Mouse (Mus musculus): ENCODE results near the gene Slc5a5.

Gene Slc5a5

DNA sequence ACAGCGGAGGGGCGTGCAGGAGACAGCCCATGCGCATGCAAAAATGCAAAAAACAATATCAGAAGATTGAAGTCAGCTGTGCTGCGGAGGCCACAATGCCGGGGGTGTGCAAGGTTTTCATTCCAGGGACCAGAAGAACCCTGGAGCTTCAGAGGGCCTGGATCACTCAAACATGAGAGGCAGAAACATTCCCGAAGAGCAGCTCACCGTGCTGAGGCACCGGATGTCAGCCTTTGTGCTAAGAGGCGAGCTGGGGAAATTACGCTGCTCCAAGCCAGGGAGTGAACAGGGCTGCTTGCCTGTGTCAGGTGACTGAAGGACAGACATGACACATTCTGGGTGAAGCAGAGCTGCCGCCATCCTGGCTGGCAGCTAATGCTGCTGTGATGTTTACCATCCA lies 12.0 kb downstream of the Slc5a5 start:
- DNase-seq (ENCODE audit: low spot score in 2 of 2), result no peak

DNA sequence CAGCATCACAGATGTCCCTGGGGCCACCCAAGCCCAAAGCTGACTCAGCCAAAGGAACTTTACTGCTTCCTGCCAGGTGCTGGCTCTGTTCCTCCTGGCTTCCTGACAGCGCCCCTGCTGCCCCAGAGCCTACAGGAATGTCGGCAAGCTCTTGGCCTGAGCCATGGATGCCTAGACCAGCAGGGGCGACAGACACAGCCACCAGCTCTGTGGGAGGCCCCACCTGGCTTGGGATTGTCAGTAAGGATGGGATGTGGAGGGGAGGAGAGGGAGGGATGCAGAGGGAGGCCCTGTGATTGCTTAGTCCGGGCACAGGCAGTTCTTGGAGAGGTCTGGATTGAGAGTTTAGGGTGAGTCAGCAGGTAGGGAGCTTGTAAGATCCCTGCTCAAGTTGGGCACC lies 12.4 kb downstream of the Slc5a5 start:
- DNase-seq (ENCODE audit: low spot score in 2 of 2), result no peak

DNA sequence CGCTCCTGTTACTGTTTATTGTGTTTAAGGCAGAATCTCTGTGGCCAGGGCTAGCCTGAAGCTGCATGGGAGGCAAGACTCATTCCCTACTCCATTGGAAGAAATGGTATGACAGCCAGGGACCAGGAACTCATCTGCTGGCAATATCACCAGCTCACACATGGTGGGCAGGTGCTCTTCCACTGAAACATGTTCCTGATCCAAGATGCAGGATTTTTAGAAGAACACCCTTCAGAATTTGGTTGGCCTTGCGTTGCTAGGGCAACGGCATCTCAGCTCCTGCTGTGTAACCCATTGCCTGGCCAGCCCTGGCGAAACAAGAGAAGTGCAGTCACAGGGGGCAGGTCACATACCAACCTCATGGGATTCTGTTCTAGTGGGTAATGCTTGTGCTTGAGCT lies 13.1 kb downstream of the Slc5a5 start:
- DNase-seq (ENCODE audit: low spot score in 2 of 2), result no peak

DNA sequence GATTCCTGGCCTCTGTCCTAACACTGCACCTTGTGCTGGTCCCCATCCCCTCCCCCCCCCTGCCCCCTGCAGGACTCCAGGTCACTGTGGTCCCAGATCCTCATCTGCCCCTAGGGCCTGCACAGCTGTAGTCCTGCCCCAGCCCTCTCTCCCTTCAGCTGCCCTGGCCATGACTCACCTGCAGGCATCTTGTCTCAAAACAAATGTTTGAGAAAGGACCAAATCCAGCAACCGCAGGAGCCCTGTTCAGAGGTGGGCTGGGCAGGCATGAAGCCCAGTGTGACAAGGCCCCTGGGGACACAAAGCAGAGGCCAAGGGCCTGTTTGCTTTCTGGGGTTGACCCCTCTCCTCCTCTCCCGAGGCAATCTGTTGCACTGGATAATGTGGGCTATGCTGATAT lies 14.4 kb downstream of the Slc5a5 start:
- DNase-seq (ENCODE audit: low spot score in 2 of 2), result no peak

DNA sequence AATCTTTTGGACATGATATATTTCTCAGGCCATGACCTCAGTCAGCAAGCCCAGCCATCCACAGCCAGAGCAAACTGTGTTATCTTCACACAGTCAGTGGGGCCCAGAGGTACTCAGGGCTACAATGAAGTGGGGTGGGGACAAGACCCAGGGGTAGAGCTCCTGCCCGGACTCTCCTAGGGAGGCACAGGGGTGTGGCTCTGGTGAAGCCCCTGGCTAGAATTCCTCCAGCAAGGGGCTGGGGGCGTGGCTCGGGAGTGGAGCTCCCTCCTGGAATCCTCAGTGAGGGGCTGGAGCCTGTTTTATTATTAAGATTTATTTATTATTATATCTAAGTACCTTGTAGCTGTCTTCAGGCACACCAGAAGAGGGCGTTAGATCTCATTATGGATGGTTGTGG lies 16.2 kb downstream of the Slc5a5 start:
- DNase-seq (ENCODE audit: low spot score in 2 of 2), result no peak

DNA sequence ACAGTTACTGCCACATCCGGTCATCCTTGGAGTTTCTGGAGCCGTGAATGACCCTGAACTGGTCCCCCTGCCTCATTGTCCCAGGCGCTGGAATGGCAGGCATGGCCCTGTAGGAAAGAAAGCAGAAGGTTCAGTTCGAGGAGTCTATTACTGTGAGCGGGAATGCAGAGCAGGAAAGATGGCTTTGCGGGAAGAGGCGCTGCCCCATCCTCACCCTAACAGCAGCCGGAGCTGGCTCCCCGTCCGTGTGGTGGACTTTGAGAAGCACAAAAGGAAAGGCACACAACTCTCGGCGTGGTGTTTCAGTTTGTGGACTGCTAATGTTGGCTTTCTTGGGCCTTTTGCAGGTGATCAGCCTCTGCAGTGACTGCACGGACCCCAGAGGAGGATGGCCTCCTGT lies 18.1 kb downstream of the Slc5a5 start:
- no peak for DNase-seq (ENCODE audit: low spot score in 2 of 2)

DNA sequence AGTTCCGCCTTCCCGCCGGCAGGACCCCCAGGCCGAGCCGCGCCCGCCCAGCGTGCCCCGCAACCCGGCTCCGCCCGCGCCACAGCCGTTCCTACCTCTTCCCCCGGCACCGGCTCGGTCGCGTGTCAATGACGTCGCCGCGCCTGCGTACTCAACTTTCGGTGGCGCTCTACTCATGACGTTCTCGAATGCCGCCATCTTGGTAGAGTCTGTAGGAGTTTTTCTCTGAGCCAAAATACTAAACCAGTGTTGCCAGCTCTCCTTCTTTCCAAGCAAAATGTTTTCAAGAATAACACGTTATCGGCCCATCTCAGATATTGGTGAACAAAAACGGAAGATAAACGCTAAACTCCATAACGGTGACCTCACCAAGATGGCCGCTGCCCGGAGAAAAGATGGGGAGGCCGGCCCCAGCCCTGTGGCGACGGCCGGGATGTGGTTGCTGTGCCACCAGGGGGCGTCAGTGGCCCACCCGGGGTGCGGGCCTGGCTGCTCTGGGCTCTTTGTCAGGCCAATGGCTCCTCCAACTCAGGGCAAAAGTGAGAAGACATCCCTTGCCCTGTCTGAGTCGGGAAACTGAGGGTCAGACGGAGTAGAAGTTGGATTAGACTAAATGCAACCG lies 19.1 kb downstream of the Slc5a5 start, which contains the start of gene Ccdc124:
Ccdc124 (minus strand) TSS at position 572 of the 622 bp plus-strand sequence.
- DNase-seq (ENCODE audit: low spot score in 2 of 2), result peak; percentile 94 to 97

DNA sequence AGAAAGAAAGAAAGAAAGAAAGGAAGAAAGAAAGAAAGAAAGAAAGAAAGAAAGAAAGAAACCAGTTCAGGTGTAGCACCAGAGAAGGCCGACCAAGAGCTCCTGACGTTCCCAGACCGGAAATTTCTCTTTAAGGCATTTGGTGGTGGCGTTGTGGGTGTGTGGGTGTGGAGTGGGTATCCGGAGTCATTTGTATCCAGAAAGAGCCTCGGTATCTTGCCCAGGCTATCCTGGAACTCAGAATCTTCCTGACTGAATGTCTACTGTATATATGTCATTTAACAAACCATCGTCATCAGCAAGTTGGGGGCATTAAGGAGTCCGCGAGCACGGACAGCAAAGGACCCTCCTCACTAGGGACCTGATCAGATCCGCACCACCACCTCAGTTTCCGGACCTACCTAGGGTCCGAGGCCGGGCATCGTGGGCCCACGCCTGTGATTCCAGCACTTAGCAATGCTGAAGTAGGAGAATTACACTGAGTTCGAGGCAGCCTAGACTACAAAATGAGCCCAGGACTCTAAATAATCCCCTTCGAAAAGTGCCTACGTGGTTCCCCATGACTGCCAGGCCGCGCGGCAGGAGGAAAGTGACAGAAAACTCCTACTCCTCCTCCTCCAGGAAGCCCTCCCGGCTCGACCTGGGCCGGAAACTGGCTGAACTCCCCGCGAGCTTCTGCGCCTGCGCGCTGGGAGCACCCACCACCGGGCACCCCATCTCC lies 19.8 kb downstream of the Slc5a5 start:
- DNase-seq (ENCODE audit: low spot score in 2 of 2), result no peak

DNA sequence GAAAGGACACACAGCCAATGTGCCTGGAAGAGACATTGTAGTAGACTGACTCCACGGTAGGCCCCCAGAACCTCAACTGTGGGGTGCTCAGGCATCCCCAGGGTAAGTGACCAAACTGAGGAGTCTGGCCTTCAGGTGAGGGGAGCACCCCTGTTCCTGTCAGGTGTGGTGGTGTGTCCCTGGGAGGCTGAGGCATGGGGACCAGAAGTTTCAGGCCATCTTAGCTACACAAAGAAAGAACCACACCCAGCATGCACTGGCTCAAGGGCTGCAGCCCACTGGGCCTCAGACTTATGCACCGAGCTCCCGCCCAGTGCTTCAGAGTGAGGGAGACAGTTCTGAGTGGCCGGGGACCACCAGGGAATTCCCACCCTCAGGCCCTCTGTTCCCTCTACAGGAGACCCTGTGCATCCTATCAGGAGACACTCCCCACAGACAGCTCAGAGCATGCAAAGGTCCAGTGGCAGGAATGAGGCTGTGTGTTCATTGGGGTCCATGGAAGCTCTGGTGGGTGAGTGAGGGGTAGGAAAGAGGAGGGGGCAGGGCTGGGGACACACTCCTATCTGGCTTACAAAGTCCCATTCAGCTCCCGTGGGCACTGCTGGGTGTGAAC lies 21.3 kb downstream of the Slc5a5 start:
- DNase-seq (ENCODE audit: low spot score in 2 of 2), result no peak

DNA sequence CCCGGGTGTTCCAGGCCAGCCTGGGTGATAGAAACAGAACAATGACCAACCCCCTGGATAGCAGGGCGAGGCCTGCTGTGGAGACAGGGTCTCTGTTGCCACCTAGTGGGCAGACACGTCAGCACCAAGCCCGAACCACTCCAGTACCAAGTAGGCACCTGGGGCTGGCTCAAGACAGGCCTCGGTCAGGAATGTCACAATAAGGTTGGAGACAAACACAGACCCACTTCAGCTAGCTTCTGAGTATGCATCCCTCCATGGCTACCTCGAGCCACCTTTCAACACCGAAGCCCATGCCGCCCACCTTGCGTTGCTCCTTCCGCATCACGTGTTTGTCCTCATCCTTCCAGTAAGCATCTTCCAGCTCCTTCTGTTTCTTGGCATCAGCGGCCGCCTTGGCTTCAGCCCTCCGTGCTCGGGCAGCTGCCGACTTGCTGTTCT lies 22.9 kb downstream of the Slc5a5 start:
- DNase-seq (ENCODE audit: low spot score in 2 of 2), result peak; percentile 70 to 85

DNA sequence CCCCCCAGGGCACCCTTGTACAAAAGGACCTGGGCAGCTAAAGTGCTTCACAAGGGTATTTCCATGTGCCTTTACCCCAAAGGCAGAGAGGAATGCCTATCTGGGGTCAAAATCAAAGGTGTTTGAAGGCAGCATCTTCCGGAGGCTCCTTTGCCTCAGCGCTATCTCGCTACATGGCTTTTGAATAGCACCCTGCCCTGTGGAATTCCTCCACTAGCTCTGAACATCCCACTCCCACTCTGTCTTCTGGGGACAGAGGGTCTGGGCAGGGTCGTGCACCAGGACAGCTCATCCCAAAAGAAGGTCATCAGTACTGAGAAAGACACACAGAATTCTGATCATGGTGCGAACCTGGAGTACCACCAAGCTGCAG lies 23.4 kb downstream of the Slc5a5 start:
- DNase-seq (ENCODE audit: low spot score in 2 of 2), result no peak

DNA sequence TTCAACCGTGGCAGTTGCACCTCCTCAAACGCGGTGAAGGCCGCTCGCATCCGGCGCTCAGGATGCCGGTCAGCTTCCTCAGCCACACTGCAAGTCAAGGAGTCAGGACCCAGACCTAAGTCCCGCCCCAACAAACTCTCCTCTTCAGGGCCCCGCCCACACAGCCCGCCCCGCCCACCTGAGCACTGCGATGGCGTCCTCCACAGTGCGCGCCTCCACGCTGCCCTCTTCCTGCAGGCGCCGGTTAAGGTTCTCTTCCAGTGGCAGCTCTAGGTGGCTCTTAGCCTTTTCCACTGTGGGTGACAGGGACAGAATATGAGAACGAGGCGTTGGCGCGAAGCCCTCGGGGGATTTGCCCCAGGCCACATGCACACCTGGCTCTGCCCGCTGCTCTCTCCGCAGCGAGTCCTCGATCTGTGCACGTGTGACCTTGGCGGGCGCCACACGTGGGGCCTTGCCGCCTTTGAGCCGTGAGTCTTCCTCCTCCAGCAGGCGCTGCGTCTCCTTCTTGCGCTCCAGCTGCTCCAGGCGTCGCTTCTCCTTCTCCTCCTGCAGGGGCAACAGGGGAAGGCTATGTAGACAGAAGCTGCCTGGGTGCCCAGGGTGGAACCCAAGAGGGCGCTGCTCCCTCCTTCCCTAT lies 23.9 kb downstream of the Slc5a5 start:
- DNase-seq (ENCODE audit: low spot score in 2 of 2), result peak in 1 of 2 experiments; percentile 82

DNA sequence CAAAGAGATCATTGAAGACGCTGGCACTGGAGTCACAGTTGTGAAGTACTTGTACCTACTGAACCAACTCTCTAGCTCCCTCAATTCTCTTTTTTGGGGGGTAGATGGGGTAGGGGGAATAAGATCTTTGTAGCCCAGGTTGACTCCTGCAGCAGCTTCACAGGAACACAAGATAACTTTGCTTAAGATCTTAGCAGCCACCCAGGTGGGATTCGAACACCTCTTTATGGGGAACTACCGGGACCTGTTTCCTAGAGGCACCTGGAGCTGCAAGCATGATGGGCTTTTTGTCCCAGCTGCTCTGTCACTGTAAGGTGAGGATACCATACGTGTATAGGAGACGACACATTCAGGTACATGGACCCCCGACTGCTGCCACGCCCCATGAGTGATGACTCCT lies 26.0 kb downstream of the Slc5a5 start:
- DNase-seq (ENCODE audit: low spot score in 2 of 2), result no peak

DNA sequence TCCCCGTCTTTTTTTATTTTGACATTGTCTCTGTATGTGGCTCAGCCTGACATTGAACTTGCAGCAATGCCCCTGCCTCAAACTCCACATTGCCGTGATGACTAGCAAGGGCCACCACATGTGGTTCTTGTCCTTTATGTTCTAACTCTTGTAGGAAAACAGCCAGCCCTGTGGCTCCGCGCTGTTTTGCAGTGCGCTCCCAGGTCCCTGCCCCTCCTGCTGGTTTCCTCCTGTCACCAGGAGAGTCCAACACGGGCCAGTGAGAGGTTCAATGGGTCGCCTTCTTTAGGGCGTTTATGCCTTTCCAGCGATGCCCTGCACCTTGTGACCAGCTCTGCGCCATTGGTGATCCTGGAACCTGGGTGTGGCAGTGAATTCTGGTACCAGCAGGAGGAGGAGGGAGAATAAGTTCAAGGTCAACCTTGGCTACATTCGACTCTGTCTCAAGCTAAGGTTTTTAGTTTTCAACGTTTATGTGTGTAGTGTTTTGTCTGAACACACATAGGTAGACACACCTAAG lies 26.5 kb downstream of the Slc5a5 start:
- no peak for DNase-seq (ENCODE audit: low spot score in 2 of 2)

DNA sequence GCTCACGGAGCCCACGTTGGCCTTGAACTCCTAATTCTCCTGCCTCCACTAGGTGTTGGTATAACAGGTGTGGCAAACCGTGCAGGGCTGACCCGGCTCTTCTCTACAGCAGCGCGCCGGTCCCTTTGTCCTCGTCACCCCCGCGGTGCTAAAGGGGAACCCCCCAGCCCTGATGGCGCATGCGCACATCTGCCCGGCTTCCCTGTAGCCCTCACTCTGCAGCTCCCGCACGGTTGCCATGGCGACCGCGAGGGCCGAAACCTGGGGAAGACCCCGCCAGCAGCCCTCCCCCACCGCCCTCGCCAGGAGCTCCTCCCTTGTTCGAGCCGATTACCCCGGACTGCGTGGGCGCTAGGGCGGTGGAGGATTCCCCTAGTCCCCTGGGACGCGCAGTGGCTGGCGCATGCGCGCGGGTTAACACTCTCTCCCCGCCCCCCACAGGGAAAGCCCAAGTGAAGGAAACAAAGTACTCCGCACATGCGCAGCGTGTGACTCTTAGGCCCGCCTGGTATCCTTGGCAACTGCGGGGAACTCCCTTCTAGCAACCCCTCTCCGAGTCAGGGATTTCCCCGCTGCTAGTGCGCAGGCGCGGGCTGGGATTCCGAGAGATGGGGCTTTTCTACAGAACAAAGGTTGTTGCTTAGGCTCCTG lies 27.1 kb downstream of the Slc5a5 start:
- DNase-seq (ENCODE audit: low spot score in 2 of 2), result peak; percentile 95 to 99

DNA sequence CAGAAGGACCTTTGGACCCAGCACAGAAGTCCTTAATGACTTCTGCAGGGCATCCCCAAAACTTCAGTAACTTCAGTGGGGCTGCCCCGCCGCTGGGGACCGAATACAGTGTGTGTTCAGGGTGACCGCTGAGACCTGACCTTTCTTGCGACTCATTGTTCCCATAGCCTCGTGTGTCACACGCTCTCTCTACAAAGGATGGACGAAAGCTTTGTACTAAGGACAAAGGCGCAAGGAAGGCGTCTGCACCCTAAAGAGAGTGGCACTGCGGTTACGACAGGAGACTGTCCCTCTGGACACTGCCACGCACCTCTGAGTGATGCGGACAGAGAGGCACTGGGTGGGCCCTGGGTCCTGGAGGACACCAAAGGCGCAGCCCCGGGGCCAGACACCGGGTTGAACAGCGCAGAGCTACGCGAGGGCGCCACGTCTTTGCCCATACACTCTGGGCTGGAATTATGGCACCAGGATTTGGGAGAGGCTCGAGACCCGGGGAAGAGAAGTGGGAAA lies 27.8 kb downstream of the Slc5a5 start:
- peak in 1 of 2 experiments; percentile 44 for DNase-seq (ENCODE audit: low spot score in 2 of 2)

DNA sequence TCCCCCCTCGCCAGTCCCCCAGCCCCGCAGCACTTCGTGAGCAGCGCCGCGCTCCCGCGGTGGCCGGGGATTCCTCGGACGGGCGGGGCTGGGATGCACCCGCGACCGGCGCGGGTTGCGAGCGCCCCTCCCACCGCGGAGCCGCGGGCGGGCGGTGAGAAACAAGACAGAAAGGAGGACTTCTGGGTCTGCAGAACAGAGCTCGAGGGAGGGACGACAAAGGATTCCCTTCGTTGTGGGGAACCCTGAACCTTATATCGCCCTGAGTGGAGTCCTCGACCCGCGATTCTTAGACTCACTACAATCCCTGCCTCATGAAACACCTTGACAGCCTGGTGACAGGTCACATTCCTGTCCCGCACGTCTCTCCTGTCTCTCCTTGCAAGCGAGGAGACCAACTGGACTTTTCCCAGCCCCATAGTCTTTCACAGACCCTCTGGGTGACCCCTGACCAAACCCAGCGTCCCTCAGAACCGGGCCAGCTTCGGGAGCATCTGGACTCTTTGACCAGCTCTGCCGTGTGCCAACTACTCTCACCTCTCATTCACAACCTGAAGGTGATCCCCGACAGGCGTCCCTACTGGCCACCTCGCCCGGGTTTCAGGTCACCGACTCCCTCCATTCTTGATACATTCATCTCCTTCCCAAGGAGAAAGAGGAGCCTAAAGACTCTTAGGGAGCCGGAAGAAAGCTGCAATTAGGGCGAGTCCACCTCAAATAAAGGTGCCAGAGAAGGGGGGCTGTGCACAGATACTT lies 28.4 kb downstream of the Slc5a5 start:
- DNase-seq (ENCODE audit: low spot score in 2 of 2), result peak in 1 of 2 experiments; percentile 38

DNA sequence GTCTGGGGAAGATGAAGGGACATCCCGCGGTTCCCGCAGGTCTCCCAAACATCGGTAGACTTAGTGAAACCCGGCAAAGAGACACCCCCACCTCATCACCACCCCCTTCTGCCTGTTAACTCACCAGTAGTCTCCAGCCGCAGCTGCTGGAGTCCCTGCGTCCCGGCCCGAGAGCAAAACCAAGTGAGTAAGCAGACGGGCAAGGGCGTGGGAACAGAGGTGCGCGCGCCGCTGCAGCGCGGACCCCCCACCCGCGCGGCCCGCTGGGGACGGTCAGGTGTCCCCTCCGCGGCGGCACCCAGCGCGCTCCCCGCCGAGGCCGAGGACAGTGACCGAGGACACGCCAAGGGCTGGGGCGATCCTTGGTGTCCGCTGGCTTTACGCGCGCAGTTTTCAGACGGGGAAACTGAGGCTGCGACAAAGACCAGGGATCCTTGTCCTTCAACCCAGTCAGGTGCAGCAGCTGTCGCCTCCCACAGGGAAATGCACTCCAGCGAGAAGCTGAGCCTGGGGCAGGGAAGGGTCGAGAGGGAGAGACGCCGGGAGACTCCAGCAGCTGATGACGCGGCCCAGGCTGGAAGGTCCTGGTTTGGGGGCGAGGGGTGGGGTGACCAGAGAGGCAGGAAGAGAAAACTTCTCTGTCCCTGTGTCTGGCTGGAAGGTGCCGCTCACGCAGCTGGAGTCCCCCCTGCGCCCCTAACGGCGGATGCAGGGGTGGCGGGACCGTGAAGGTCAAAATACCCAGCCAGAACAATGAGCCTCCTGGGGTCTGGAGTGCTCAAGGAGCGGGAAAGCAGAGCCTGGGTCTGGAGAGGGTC lies 29.5 kb downstream of the Slc5a5 start, which contains the start of gene Kcnn1:
Kcnn1 (minus strand) TSS at position 435 of the 818 bp plus-strand sequence.
- no peak for DNase-seq (ENCODE audit: low spot score in 2 of 2)

DNA sequence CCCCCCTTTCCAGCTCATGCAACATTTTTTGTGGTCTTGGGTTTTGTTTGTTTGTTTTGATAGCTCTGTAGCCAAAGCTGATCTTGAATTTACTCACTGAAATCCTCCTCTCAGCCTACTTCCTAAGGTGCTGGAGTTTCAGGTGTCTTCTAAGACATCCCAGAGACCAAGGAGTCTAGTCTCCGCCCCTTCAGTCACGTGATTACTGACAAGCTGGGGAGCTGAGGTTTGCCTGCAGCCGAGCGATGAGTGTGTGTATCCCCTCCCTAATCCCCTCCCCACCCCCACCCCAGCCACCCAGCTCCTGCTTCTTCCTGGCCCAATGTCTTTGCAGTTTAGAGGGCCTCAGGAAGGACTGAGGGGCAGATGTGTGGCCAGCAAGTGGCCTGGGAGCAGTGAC lies 35.0 kb downstream of the Slc5a5 start:
- no peak for DNase-seq (ENCODE audit: low spot score in 2 of 2)

Data from spleen, postnatal 10 days (tissue).